Mouse (Mus musculus): ENCODE results near the gene Olfr613. TPM values are rescaled to one million over a fixed set of nuclear protein-coding genes. Genes with fewer than 3 reads are reported as not detected.
"Not testable (repeated sequence)": the region's sequence is repeated elsewhere in the genome, so short reads cannot be mapped to it uniquely, and the experiment has no call there.

Gene Olfr613
- polyA plus RNA-seq (2017; shearing (Covaris generic)), result not detected

- no peak for ATAC-seq
Observed at GRCm38 (mm10) chr7:103547774-103548173, at the start of gene Olfr613. Olfr613 (plus strand) TSS chr7:103548074.

- no peak for ATAC-seq
Observed at GRCm38 (mm10) chr7:103512022-103512421, 35.9 kb upstream of the Olfr613 start, which contains the start of gene Olfr610. Olfr610 (minus strand) TSS chr7:103512122.

DNA sequence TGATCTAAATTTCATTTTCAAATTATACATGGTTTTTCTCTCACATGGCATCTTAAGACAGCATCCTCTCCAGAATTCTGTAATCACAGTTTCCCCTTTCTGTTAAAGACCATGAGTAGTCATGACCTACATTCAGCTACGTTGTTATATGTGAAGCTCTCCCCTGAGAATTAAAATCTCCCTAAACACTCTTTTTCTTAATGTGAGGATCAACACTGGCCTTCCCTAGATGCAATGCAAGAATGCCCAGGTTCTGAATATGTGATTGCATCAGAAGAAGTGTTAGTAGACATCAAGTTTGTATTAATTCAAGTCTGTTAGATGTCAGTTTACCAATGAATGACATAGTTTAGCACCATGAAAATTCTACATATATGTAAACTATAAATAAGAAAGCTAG lies 27.1 kb upstream of the Olfr613 start, which contains the start of gene Olfr611:
Gene Olfr611 (minus strand): TSS at position 101 of the 400 bp plus-strand sequence.
- ATAC-seq, result not testable (repeated sequence)

DNA sequence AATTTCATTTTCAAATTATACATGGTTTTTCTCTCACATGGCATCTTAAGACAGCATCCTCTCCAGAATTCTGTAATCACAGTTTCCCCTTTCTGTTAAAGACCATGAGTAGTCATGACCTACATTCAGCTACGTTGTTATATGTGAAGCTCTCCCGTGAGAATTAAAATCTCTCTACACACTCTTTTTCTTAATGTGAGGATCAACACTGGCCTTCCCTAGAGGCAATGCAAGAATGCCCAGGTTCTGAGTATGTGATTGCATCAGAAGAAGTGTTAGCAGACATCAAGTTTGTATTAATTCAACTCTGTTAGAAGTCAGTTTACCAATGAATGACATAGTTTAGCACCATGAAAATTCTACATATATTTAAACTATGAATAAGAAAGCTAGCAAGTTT lies 5.3 kb upstream of the Olfr613 start, which contains the start of gene Olfr612:
Gene Olfr612 (minus strand): TSS at position 101 of the 400 bp plus-strand sequence.
- ATAC-seq, result not testable (repeated sequence)

- no peak for ATAC-seq
Observed at GRCm38 (mm10) chr7:103555779-103556178, 7.9 kb downstream of the Olfr613 start, which contains the start of gene Olfr615. Olfr615 (plus strand) TSS chr7:103556079.

GRCm38 (mm10) chr7:103569043-103569442 lies 21.2 kb downstream of the Olfr613 start, which contains the start of gene Olfr616:
Olfr616 (minus strand) TSS chr7:103569143.
- ATAC-seq, result no peak

- no peak for ATAC-seq
Observed at GRCm38 (mm10) chr7:103572761-103573160, 24.9 kb downstream of the Olfr613 start, which contains the start of gene Olfr617. Olfr617 (plus strand) TSS chr7:103573061.

DNA sequence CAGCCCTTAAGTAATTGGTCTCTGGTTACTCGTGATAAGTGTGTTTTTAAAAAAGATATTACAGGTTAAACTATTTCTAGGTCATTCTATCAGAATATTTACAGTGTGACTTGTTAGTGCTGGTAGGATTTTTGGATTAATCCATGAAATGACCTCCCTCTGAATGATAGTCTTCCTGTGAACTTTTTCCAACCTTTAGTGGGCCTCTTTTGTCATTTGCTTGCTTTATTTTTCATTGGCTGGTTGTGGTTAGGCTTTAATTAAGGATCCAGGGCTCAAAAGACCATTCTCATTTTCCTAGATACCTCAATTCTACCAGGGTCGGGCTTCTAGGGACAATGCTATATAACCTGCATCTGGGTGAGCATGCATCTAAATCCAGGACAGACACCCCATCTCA lies 41.9 kb downstream of the Olfr613 start, which contains the start of gene Olfr618:
Gene Olfr618 (plus strand): TSS at position 301 of the 400 bp plus-strand sequence.
- no peak for ATAC-seq

DNA sequence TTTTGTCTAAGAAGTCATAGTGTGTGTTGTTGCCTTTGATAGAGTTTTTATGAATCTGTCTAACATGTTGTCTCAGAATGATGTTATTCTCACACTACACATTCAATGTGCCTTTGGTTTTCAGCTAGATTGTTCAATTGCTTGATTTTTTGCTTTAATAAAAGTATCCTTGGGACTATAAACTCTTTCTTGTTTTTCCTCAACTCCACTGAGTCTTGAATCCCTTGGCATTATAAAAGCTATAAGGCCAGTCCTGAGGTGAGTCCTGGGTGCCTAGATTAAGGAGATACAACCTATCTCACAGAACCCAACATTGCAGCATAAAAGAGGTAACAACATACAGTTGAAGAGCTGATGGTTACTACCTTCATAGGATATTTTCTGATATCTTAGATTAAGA lies 52.4 kb downstream of the Olfr613 start, which contains the start of gene Olfr619:
Gene Olfr619 (plus strand): TSS at position 301 of the 400 bp plus-strand sequence.
- ATAC-seq, result no peak

Other genes with a start within 250 kb of the Olfr613 start
- gene Olfr596, start 242.4 kb upstream of the Olfr613 start, polyA plus RNA-seq (2017; shearing (Covaris generic)), result not detected
- gene Olfr597, start 231.8 kb upstream of the Olfr613 start, polyA plus RNA-seq (2017; shearing (Covaris generic)), result under 1 TPM in 1 of 3 experiments, not detected in 2; 0.18 TPM
- gene Olfr598, start 224.5 kb upstream of the Olfr613 start, polyA plus RNA-seq (2017; shearing (Covaris generic)), result not detected
- gene Olfr599, start 212.2 kb upstream of the Olfr613 start, polyA plus RNA-seq (2017; shearing (Covaris generic)), result not detected
- not detected for gene Olfr600, start 198.4 kb upstream of the Olfr613 start, polyA plus RNA-seq (2017; shearing (Covaris generic))
- not detected for gene Olfr601, start 185.4 kb upstream of the Olfr613 start, polyA plus RNA-seq (2017; shearing (Covaris generic))
- gene Olfr603, start 161.9 kb upstream of the Olfr613 start, polyA plus RNA-seq (2017; shearing (Covaris generic)), result not detected
- gene Usp17lc, start 133.0 kb upstream of the Olfr613 start, polyA plus RNA-seq (2017; shearing (Covaris generic)), result not detected
- not detected for gene Olfr605, start 102.6 kb upstream of the Olfr613 start, polyA plus RNA-seq (2017; shearing (Covaris generic))
- not detected for gene Olfr606, start 99.0 kb upstream of the Olfr613 start, polyA plus RNA-seq (2017; shearing (Covaris generic))
- under 1 TPM in 1 of 3 experiments, not detected in 2; 0.09 TPM for gene Olfr607, start 83.9 kb upstream of the Olfr613 start, polyA plus RNA-seq (2017; shearing (Covaris generic))
- not detected for gene Olfr608, start 78.2 kb upstream of the Olfr613 start, polyA plus RNA-seq (2017; shearing (Covaris generic))
- not detected for gene Olfr609, start 50.0 kb upstream of the Olfr613 start, polyA plus RNA-seq (2017; shearing (Covaris generic))
- gene Olfr610, start 36.0 kb upstream of the Olfr613 start, polyA plus RNA-seq (2017; shearing (Covaris generic)), result not detected
- not detected for gene Olfr611, start 27.2 kb upstream of the Olfr613 start, polyA plus RNA-seq (2017; shearing (Covaris generic))
- gene Olfr612, start 5.4 kb upstream of the Olfr613 start, polyA plus RNA-seq (2017; shearing (Covaris generic)), result not detected
- gene Olfr615, start 8.0 kb downstream of the Olfr613 start, polyA plus RNA-seq (2017; shearing (Covaris generic)), result not detected
- gene Olfr616, start 21.1 kb downstream of the Olfr613 start, polyA plus RNA-seq (2017; shearing (Covaris generic)), result not detected
- not detected for gene Olfr617, start 25.0 kb downstream of the Olfr613 start, polyA plus RNA-seq (2017; shearing (Covaris generic))
- not detected for gene Olfr618, start 42.0 kb downstream of the Olfr613 start, polyA plus RNA-seq (2017; shearing (Covaris generic))
- not detected for gene Olfr619, start 52.5 kb downstream of the Olfr613 start, polyA plus RNA-seq (2017; shearing (Covaris generic))
- under 1 TPM in 2 of 3 experiments, not detected in 1; 0.18 to 0.95 TPM for gene Olfr620, start 64.5 kb downstream of the Olfr613 start, polyA plus RNA-seq (2017; shearing (Covaris generic))
- not detected for gene Olfr622, start 94.6 kb downstream of the Olfr613 start, polyA plus RNA-seq (2017; shearing (Covaris generic))
- not detected for gene Olfr623, start 115.6 kb downstream of the Olfr613 start, polyA plus RNA-seq (2017; shearing (Covaris generic))
- gene Olfr624, start 123.1 kb downstream of the Olfr613 start, polyA plus RNA-seq (2017; shearing (Covaris generic)), result not detected
- gene Olfr625-ps1, start 134.6 kb downstream of the Olfr613 start, polyA plus RNA-seq (2017; shearing (Covaris generic)), result not detected
- gene Olfr243, start 166.6 kb downstream of the Olfr613 start, polyA plus RNA-seq (2017; shearing (Covaris generic)), result not detected
- not detected for gene Olfr628, start 182.3 kb downstream of the Olfr613 start, polyA plus RNA-seq (2017; shearing (Covaris generic))
- gene Olfr629, start 196.9 kb downstream of the Olfr613 start, polyA plus RNA-seq (2017; shearing (Covaris generic)), result not detected
- gene Olfr630, start 209.3 kb downstream of the Olfr613 start, polyA plus RNA-seq (2017; shearing (Covaris generic)), result not detected
- gene Olfr69, start 223.5 kb downstream of the Olfr613 start, polyA plus RNA-seq (2017; shearing (Covaris generic)), result under 1 TPM in 1 of 3 experiments, not detected in 2; 0.12 TPM
- gene Olfr68, start 231.6 kb downstream of the Olfr613 start, polyA plus RNA-seq (2017; shearing (Covaris generic)), result not detected
- gene Olfr67, start 243.7 kb downstream of the Olfr613 start, polyA plus RNA-seq (2017; shearing (Covaris generic)), result not detected

Data from inflammation-experienced regulatory T-cells, adult 6 months (primary cell).